Mouse (Mus musculus) CH12.LX (cell line): ENCODE measurements around the gene Cib1. TPM values are rescaled to one million over a fixed set of nuclear protein-coding genes. Genes with fewer than 3 reads are reported as not detected.
A peak's percentile ranks its signal among the peaks of the same experiment; 100 is the strongest.

Source experiments
- DNase-seq: peaks from one replicate; pipeline ENCODE4 v3.0.0-alpha.2; 2013; ENCODE audit errors: extremely low read depth
- H3K27ac ChIP-seq: 2 replicates; pipeline ENCODE4 v1.5.1; 2012; ENCODE audit warnings: low read depth, mild to moderate bottlenecking, control low read depth, moderate library complexity; ENCODE audit not compliant: insufficient read depth
- H3K27me3 ChIP-seq: replicated peaks from 2 replicates; pipeline ENCODE3; 2012; ENCODE audit warnings: inconsistent platforms
- H3K36me3 ChIP-seq, 2 experiments: replicated peaks in 1 of 2; 2 replicates each; pipeline versions ENCODE3 to v1.6.1; 2012; ENCODE audit warnings: inconsistent platforms in 1 of 2, low read length in 1 of 2, mild to moderate bottlenecking in 1 of 2, mixed read lengths in 1 of 2, moderate library complexity in 1 of 2; ENCODE audit not compliant: control insufficient read depth in 1 of 2, insufficient read depth in 1 of 2
- H3K4me1 ChIP-seq, 2 experiments: 2 replicates each; pipeline ENCODE4 v1.6.1; 2012; ENCODE audit warnings: inconsistent platforms in 1 of 2, moderate library complexity in 1 of 2; ENCODE audit not compliant: insufficient read depth in 2 of 2, control insufficient read depth in 1 of 2
- H3K4me2 ChIP-seq: 2 replicates; pipeline ENCODE4 v1.6.1; 2012; ENCODE audit warnings: low read depth, mild to moderate bottlenecking, control low read depth; ENCODE audit not compliant: poor library complexity, insufficient read depth, severe bottlenecking
- H3K4me3 ChIP-seq, 3 experiments: fragments of 150-350 bp in 1 of 3; sonication (generic) in 1 of 3; replicated peaks in 1 of 3; 2 replicates each; pipeline versions ENCODE3 to v1.5.1; 2011 to 2012; ENCODE audit warnings: low read depth in 2 of 3, low read length in 2 of 3, mild to moderate bottlenecking in 2 of 3, moderate library complexity in 2 of 3, control low read depth in 1 of 3, improper control_type of control experiment in 1 of 3, inconsistent platforms in 1 of 3, mixed read lengths in 1 of 3; ENCODE audit not compliant: poor library complexity in 1 of 3
- H3K79me2 ChIP-seq: replicated peaks from 2 replicates; pipeline ENCODE4 v1.6.1; 2012; ENCODE audit warnings: mild to moderate bottlenecking, moderate library complexity; ENCODE audit not compliant: control insufficient read depth, poor library complexity, insufficient read depth, severe bottlenecking; ENCODE audit errors: extremely low read depth
- H3K9ac ChIP-seq: 2 replicates; pipeline ENCODE4 v1.6.1; 2012; ENCODE audit warnings: low read depth, mild to moderate bottlenecking, control low read depth, moderate library complexity; ENCODE audit not compliant: insufficient read depth
- H3K9me3 ChIP-seq: replicated peaks from 2 replicates; pipeline ENCODE3; 2012; ENCODE audit warnings: low read length, inconsistent platforms, mixed read lengths
- CHD1 ChIP-seq: IDR thresholded peaks from 2 replicates; pipeline ENCODE4 v1.6.1; 2012; ENCODE audit warnings: low read depth, low read length, improper control_type of control experiment, inconsistent platforms
- CHD2 ChIP-seq: IDR thresholded peaks from 2 replicates; pipeline ENCODE4 v1.6.1; 2011; ENCODE audit warnings: low read length, improper control_type of control experiment
- CTCF ChIP-seq, 2 experiments: IDR thresholded peaks in 1 of 2; conservative IDR thresholded peaks in 1 of 2; 2 replicates each; pipeline ENCODE4 v1.5.1; 2011 to 2012; ENCODE audit warnings: low read depth in 2 of 2, low read length in 2 of 2, improper control_type of control experiment in 1 of 2, inconsistent platforms in 1 of 2, mild to moderate bottlenecking in 1 of 2, moderate library complexity in 1 of 2
- E2F4 ChIP-seq: IDR thresholded peaks from 2 replicates; pipeline ENCODE4 v1.6.1; 2011; ENCODE audit warnings: low read depth, low read length, improper control_type of control experiment; ENCODE audit not compliant: insufficient replicate concordance
- ELF1 ChIP-seq: IDR thresholded peaks from 2 replicates; pipeline ENCODE4 v1.6.1; 2014; ENCODE audit warnings: low read depth, mild to moderate bottlenecking, inconsistent platforms, low read length, improper control_type of control experiment
- EP300 ChIP-seq: IDR thresholded peaks from 2 replicates; pipeline ENCODE4 v1.6.1; 2011; ENCODE audit warnings: low read length, improper control_type of control experiment
- ETS1 ChIP-seq: conservative IDR thresholded peaks from 2 replicates; pipeline ENCODE4 v1.6.1; 2012; ENCODE audit warnings: low read depth, mild to moderate bottlenecking, inconsistent platforms, low read length, improper control_type of control experiment, moderate library complexity
- GABPA ChIP-seq: IDR thresholded peaks from 2 replicates; pipeline ENCODE4 v1.6.1; 2012; ENCODE audit warnings: low read depth, low read length, improper control_type of control experiment, inconsistent platforms; ENCODE audit not compliant: insufficient replicate concordance
- IRF4 ChIP-seq: IDR thresholded peaks from 2 replicates; pipeline ENCODE4 v1.6.1; 2014; ENCODE audit warnings: low read depth, mild to moderate bottlenecking, inconsistent platforms, low read length, improper control_type of control experiment
- JUND ChIP-seq: conservative IDR thresholded peaks from 2 replicates; pipeline ENCODE4 v1.6.1; 2011; ENCODE audit warnings: low read depth, low read length, improper control_type of control experiment
- KAT2A ChIP-seq: IDR thresholded peaks from 2 replicates; pipeline ENCODE4 v1.6.1; 2012; ENCODE audit warnings: low read length, improper control_type of control experiment, inconsistent platforms; ENCODE audit not compliant: insufficient replicate concordance
- MAFK ChIP-seq: IDR thresholded peaks from 2 replicates; pipeline ENCODE4 v1.6.1; 2011; ENCODE audit warnings: low read length, improper control_type of control experiment; ENCODE audit not compliant: insufficient replicate concordance
- MAZ ChIP-seq: IDR thresholded peaks from 2 replicates; pipeline ENCODE4 v1.6.1; 2012; ENCODE audit warnings: low read depth, mild to moderate bottlenecking, inconsistent platforms, low read length, improper control_type of control experiment, moderate library complexity
- MEF2A ChIP-seq: IDR thresholded peaks from 2 replicates; pipeline ENCODE4 v1.6.1; 2014; ENCODE audit warnings: low read depth, mild to moderate bottlenecking, inconsistent platforms, low read length, improper control_type of control experiment, borderline replicate concordance
- MXI1 ChIP-seq: IDR thresholded peaks from 2 replicates; pipeline ENCODE4 v1.6.1; 2011; ENCODE audit warnings: mild to moderate bottlenecking, low read depth, low read length, improper control_type of control experiment
- MYC ChIP-seq: IDR thresholded peaks from 2 replicates; pipeline ENCODE4 v1.6.1; 2011; ENCODE audit warnings: low read depth, mild to moderate bottlenecking, improper control_type of control experiment, low read length
- NELFE ChIP-seq: IDR thresholded peaks from 2 replicates; pipeline ENCODE4 v1.6.1; 2011; ENCODE audit warnings: low read depth, low read length, improper control_type of control experiment
- POLR2A ChIP-seq: IDR thresholded peaks from 2 replicates; pipeline ENCODE4 v1.6.1; 2011; ENCODE audit warnings: low read depth, mild to moderate bottlenecking, improper control_type of control experiment, low read length
- RCOR1 ChIP-seq: conservative IDR thresholded peaks from 2 replicates; pipeline ENCODE4 v1.6.1; 2012; ENCODE audit warnings: low read depth, mild to moderate bottlenecking, inconsistent platforms, low read length, improper control_type of control experiment
- SIN3A ChIP-seq: IDR thresholded peaks from 2 replicates; pipeline ENCODE4 v1.6.1; 2012; ENCODE audit warnings: low read length, improper control_type of control experiment, inconsistent platforms
- SMC3 ChIP-seq: IDR thresholded peaks from 2 replicates; pipeline ENCODE4 v1.6.1; 2011; ENCODE audit warnings: low read depth, low read length, improper control_type of control experiment
- TBP ChIP-seq: conservative IDR thresholded peaks from 2 replicates; pipeline ENCODE4 v1.6.1; 2011; ENCODE audit warnings: low read depth, low read length, improper control_type of control experiment
- TCF12 ChIP-seq: IDR thresholded peaks from 2 replicates; pipeline ENCODE4 v1.6.1; 2014; ENCODE audit warnings: low read depth, mild to moderate bottlenecking, inconsistent platforms, low read length, improper control_type of control experiment
- UBTF ChIP-seq: IDR thresholded peaks from 2 replicates; pipeline ENCODE4 v1.6.1; 2012; ENCODE audit warnings: low read depth, mild to moderate bottlenecking, inconsistent platforms, low read length, improper control_type of control experiment, moderate library complexity
- ZC3H11A ChIP-seq: IDR thresholded peaks from 2 replicates; pipeline ENCODE4 v1.6.1; 2012; ENCODE audit warnings: low read depth, mild to moderate bottlenecking, inconsistent platforms, low read length, improper control_type of control experiment
- ZKSCAN1 ChIP-seq: IDR thresholded peaks from 2 replicates; pipeline ENCODE4 v1.6.1; 2012; ENCODE audit warnings: low read depth, inconsistent platforms, low read length, improper control_type of control experiment, borderline replicate concordance
- dilution Hi-C: fragments of 300-500 bp; cut with MboI; formaldehyde crosslinking; loops from 2 replicates; pipeline ENCODE4 v1.14.3; 2020; ENCODE audit warnings: low sequenced_read_pairs; ENCODE audit not compliant: extremely low pct_unique_long_range_greater_than_20kb, extremely low pct_ligation_motif_present
- in situ Hi-C: fragments of 300-500 bp; cut with MboI; formaldehyde crosslinking; loops from 3 replicates; pipeline ENCODE4 v1.14.3; 2019; ENCODE audit warnings: low sequenced_read_pairs, low pct_ligation_motif_present, low pct_unique_long_range_greater_than_20kb, mixed read lengths
- polyA plus RNA-seq: library from polyadenylated mRNA; unstranded; fragments of >175 nt; gene quantifications from 2 replicates; pipeline ENCODE4 v1.2.1, GENCODE M21; 2012; ENCODE audit warnings: low read depth; ENCODE audit not compliant: insufficient read length
- total RNA-seq, 2 experiments: library from RNA; depleted of rRNA; stranded (reverse); fragments of 300-350 nt in 1 of 2; fragments of >200 nt in 1 of 2; gene quantifications; 2 replicates each; pipeline ENCODE4 v1.2.3; 2012 to 2014

Cib1 gene
- total and polyA plus RNA-seq, 3 experiments, result 29.1 to 73.1 (median 48.1) TPM

GRCm38 (mm10) chr7:80181078-80181477 is 51.5 kb downstream of the Cib1 start:
- H3K27ac ChIP-seq, result peak overlapping the region; percentile 73
- dilution Hi-C loops, result no loop called here
- in situ Hi-C loops, result no loop called here
- H3K36me3 ChIP-seq, result no peaks in the 10 kb centered on the region
- H3K4me3 ChIP-seq, result no peak overlapping the region
- peaks cover 2% of the 10 kb centered on the region for H3K27me3 ChIP-seq
- peaks cover 20 to 67% of the 10 kb centered on the region in 2 experiments for H3K4me1 ChIP-seq
- no peak for DNase-seq
- H3K9ac ChIP-seq, result peak overlapping the region; percentile 32; the same call in 1 of the 2 replicates
- TF ChIP-seq ZKSCAN1, result no peak
- TF ChIP-seq TBP, result no peak
- no peak for TF ChIP-seq SIN3A
- TF ChIP-seq MEF2A, result no peak
- TF ChIP-seq ELF1, result no peak
- no peak for TF ChIP-seq SMC3
- no peak for TF ChIP-seq TCF12
- no peak for TF ChIP-seq CTCF (conservative IDR thresholded peaks at IDR 0.05 in 1 of 2, IDR thresholded peaks at IDR 0.05 in 1 of 2; ENCODE audit: low read depth in 2 of 2, low read length in 2 of 2)
- no peak for TF ChIP-seq IRF4
- TF ChIP-seq POLR2A, result no peak
- no peak for TF ChIP-seq KAT2A
- TF ChIP-seq UBTF, result no peak
- TF ChIP-seq NELFE, result no peak
- no peak for TF ChIP-seq GABPA
- no peak for TF ChIP-seq MYC
- TF ChIP-seq EP300, result no peak
- TF ChIP-seq ETS1, result no peak
- no peak for TF ChIP-seq E2F4
- TF ChIP-seq CHD2, result no peak
- no peak for TF ChIP-seq MAFK
- peaks cover 25% of the 10 kb centered on the region for H3K9me3 ChIP-seq
- H3K4me2 ChIP-seq, result peak overlapping the region; percentile 11; the same call in 1 of the 2 replicates
- no peaks in the 10 kb centered on the region for H3K79me2 ChIP-seq

- Histone ChIP-seq H3K4me2 (no peak overlapping the region; the same call in 1 of the 2 replicates), H3K36me3 (no peaks in the 10 kb centered on the region), H3K9me3 (peaks cover 26% of the 10 kb centered on the region), H3K79me2 (no peaks in the 10 kb centered on the region), H3K9ac (no peak overlapping the region), H3K27ac (peak overlapping the region; percentile 76), H3K4me1 (peaks cover 20 to 65% of the 10 kb centered on the region in 2 experiments), H3K27me3 (peaks cover 2% of the 10 kb centered on the region), H3K4me3 (no peak overlapping the region)
- in situ Hi-C loops (no loop called here), dilution Hi-C loops (no loop called here)
- TF ChIP-seq JUND (no peak), TCF12 (no peak), ETS1 (no peak), MAZ (no peak; the same call in 1 of the 2 replicates), CHD1 (no peak; the same call in 1 of the 2 replicates), MXI1 (no peak), ZC3H11A (no peak), RCOR1 (no peak), IRF4 (no peak), MAFK (no peak), SIN3A (no peak), MEF2A (no peak)
- DNase-seq, result no peak
These were observed 52.4 kb downstream of the Cib1 start for GRCm38 (mm10) chr7:80180202-80180601.
